In genomic region chr19:14162773-14163172, GRCm38 (mm10) we compare ENCODE assay signal across 24 mouse cellular contexts.
"Had no signal": no experiment of that assay in that cellular context is flagged by ENCODE, and none has a peak within 500 bp of the region (broad histone marks: within the 10 kb centered on the region; RNA-seq: fewer than 3 reads in every experiment).

No protein-coding gene starts in this region.

- H3K4me3 ChIP-seq: layer of hippocampus, adult 2 months; limb, embryonic 10.5 days; limb, embryonic 13.5 days; liver, embryonic 12.5 days; liver, embryonic 15.5 days; lung, embryonic 15.5 days; megakaryocyte, embryonic 14.5 days; midbrain, embryonic 12.5 days; myocyte had no signal

- H3K9me3 ChIP-seq: limb, embryonic 10.5 days; limb, embryonic 13.5 days; liver, embryonic 12.5 days; liver, embryonic 15.5 days; lung, embryonic 15.5 days; megakaryocyte, embryonic 14.5 days; midbrain, embryonic 12.5 days had no signal

- H3K9ac ChIP-seq: limb, embryonic 13.5 days; liver, embryonic 12.5 days; liver, embryonic 15.5 days; lung, embryonic 15.5 days; midbrain, embryonic 12.5 days had no signal

- H3K4me1 ChIP-seq: limb, embryonic 10.5 days; liver, embryonic 12.5 days; liver, embryonic 15.5 days; megakaryocyte, embryonic 14.5 days had no signal

- H3K36me3 ChIP-seq: limb, embryonic 10.5 days; limb, embryonic 13.5 days; liver, embryonic 12.5 days; liver, embryonic 15.5 days; lung, embryonic 15.5 days; midbrain, embryonic 12.5 days had no signal

- ATAC-seq: hindbrain, postnatal 0 days; inflammation-experienced regulatory T-cells, adult 6 months; intestine, embryonic 16.5 days; liver, embryonic 12.5 days; midbrain, embryonic 16.5 days had no signal

- H3K4me2 ChIP-seq: limb, embryonic 13.5 days; liver, embryonic 12.5 days; liver, embryonic 15.5 days; lung, embryonic 15.5 days; midbrain, embryonic 12.5 days had no signal

- DNase-seq: layer of hippocampus, adult 9-11 months; liver; lung, adult 18-20 months; lung, postnatal 10 days; lung, postnatal 36 days; right cerebral cortex, adult 18-20 months; right cerebral cortex, postnatal 14 days; right cerebral cortex, postnatal 4 days; thymus, postnatal 25 days had no signal

- H3K27ac ChIP-seq: hindbrain, postnatal 0 days; kidney, postnatal 0 days; layer of hippocampus, adult 2 months; limb, embryonic 10.5 days; limb, embryonic 13.5 days; liver, embryonic 12.5 days; liver, embryonic 15.5 days; lung, embryonic 15.5 days; midbrain, embryonic 12.5 days; stomach, postnatal 0 days had no signal

- H3K27me3 ChIP-seq: limb, embryonic 13.5 days; liver, embryonic 12.5 days; liver, embryonic 15.5 days; lung, embryonic 15.5 days had no signal
